Mouse (Mus musculus): ENCODE data around the gene Cuedc1. TPM values are rescaled to one million over a fixed set of nuclear protein-coding genes. Genes with fewer than 3 reads are reported as not detected.

Gene Cuedc1
- polyA plus RNA-seq, 1 experiment from 2014 or later, result 37.8 TPM

- no peak for DNase-seq (ENCODE audit: low spot score)
- H3K36me3 ChIP-seq (replicated peaks; ENCODE audit: control insufficient read depth, insufficient read depth), result peaks cover 8% of the 10 kb centered on the region; the same call in 1 of the 2 replicates
- ATAC-seq (ENCODE audit: low FRiP score), result no peak
- no peak overlapping the region for H3K4me2 ChIP-seq (replicated peaks)
- no peak overlapping the region for H3K4me3 ChIP-seq (replicated peaks; ENCODE audit: low read length)
- no peaks in the 10 kb centered on the region for H3K9me3 ChIP-seq (ENCODE audit: control insufficient read depth, low read length)
- 59% methylated on average over 12 of the region's 12 CpGs for WGBS
- no peaks in the 10 kb centered on the region for H3K27me3 ChIP-seq (ENCODE audit: control insufficient read depth, insufficient read depth, low read length)
- H3K4me1 ChIP-seq (replicated peaks; ENCODE audit: control insufficient read depth, insufficient read depth, low read length), result peaks cover 44% of the 10 kb centered on the region
- peak overlapping the region; percentile 89 for H3K27ac ChIP-seq
- H3K9ac ChIP-seq, result no peak overlapping the region
Measured at GRCm38 (mm10) chr11:88137814-88138425, 40.1 kb downstream of the Cuedc1 start.

GRCm38 (mm10) chr11:88139256-88139861 lies 41.5 kb downstream of the Cuedc1 start:
- WGBS, result 5% methylated on average over 20 of the region's 20 CpGs
- H3K9ac ChIP-seq, result peak overlapping the region; percentile 41
- H3K27me3 ChIP-seq (ENCODE audit: control insufficient read depth, insufficient read depth, low read length), result no peaks in the 10 kb centered on the region
- ATAC-seq (ENCODE audit: low FRiP score) (peak; percentile 74), DNase-seq (ENCODE audit: low spot score) (peak; percentile 70)
- 0 out of 2 replicates have a peak overlapping the region, but pooled peaks have one; percentile 7 for H3K4me3 ChIP-seq (replicated peaks; ENCODE audit: low read length)
- H3K4me2 ChIP-seq (replicated peaks), result peak overlapping the region; percentile 39
- peaks cover 44% of the 10 kb centered on the region for H3K4me1 ChIP-seq (replicated peaks; ENCODE audit: control insufficient read depth, insufficient read depth, low read length)
- H3K27ac ChIP-seq, result peak overlapping the region; percentile 89
- H3K9me3 ChIP-seq (ENCODE audit: control insufficient read depth, low read length), result no peaks in the 10 kb centered on the region
- H3K36me3 ChIP-seq (replicated peaks; ENCODE audit: control insufficient read depth, insufficient read depth), result no peaks in the 10 kb centered on the region

GRCm38 (mm10) chr11:88140066-88141060 lies 42.5 kb downstream of the Cuedc1 start:
- 8% methylated on average over 13 of the region's 13 CpGs for WGBS
- H3K4me3 ChIP-seq (replicated peaks; ENCODE audit: low read length), result no peak overlapping the region
- peak overlapping the region; percentile 39 for H3K4me2 ChIP-seq (replicated peaks)
- no peak for DNase-seq (ENCODE audit: low spot score)
- peak overlapping the region; percentile 89 for H3K27ac ChIP-seq
- no peaks in the 10 kb centered on the region for H3K36me3 ChIP-seq (replicated peaks; ENCODE audit: control insufficient read depth, insufficient read depth)
- no peaks in the 10 kb centered on the region for H3K9me3 ChIP-seq (ENCODE audit: control insufficient read depth, low read length)
- peak; percentile 54; the same call in 1 of the 2 replicates for ATAC-seq (ENCODE audit: low FRiP score)
- H3K27me3 ChIP-seq (ENCODE audit: control insufficient read depth, insufficient read depth, low read length), result no peaks in the 10 kb centered on the region
- H3K9ac ChIP-seq, result peak overlapping the region; percentile 41; the same call in 1 of the 2 replicates
- H3K4me1 ChIP-seq (replicated peaks; ENCODE audit: control insufficient read depth, insufficient read depth, low read length), result peaks cover 44% of the 10 kb centered on the region

GRCm38 (mm10) chr11:88142362-88142761 lies 44.5 kb downstream of the Cuedc1 start:
- no peak for ATAC-seq (ENCODE audit: low FRiP score)
- Histone ChIP-seq H3K36me3 (replicated peaks; ENCODE audit: control insufficient read depth, insufficient read depth) (no peaks in the 10 kb centered on the region), H3K4me2 (replicated peaks) (no peak overlapping the region), H3K4me3 (replicated peaks; ENCODE audit: low read length) (no peak overlapping the region), H3K9ac (no peak overlapping the region), H3K4me1 (replicated peaks; ENCODE audit: control insufficient read depth, insufficient read depth, low read length) (peaks cover 63% of the 10 kb centered on the region), H3K27ac (peak overlapping the region; percentile 38), H3K27me3 (ENCODE audit: control insufficient read depth, insufficient read depth, low read length) (no peaks in the 10 kb centered on the region), H3K9me3 (ENCODE audit: control insufficient read depth, low read length) (no peaks in the 10 kb centered on the region)
- WGBS, result 20% methylated on average over 8 of the region's 8 CpGs
- DNase-seq (ENCODE audit: low spot score), result no peak

GRCm38 (mm10) chr11:88144100-88144499 lies 46.2 kb downstream of the Cuedc1 start:
- Histone ChIP-seq H3K36me3 (replicated peaks; ENCODE audit: control insufficient read depth, insufficient read depth) (no peaks in the 10 kb centered on the region), H3K27ac (no peak overlapping the region), H3K4me2 (replicated peaks) (no peak overlapping the region), H3K4me1 (replicated peaks; ENCODE audit: control insufficient read depth, insufficient read depth, low read length) (peaks cover 54% of the 10 kb centered on the region), H3K27me3 (ENCODE audit: control insufficient read depth, insufficient read depth, low read length) (no peaks in the 10 kb centered on the region), H3K4me3 (replicated peaks; ENCODE audit: low read length) (no peak overlapping the region), H3K9ac (no peak overlapping the region), H3K9me3 (ENCODE audit: control insufficient read depth, low read length) (no peaks in the 10 kb centered on the region)
- 32% methylated on average over 4 of the region's 4 CpGs for WGBS
- no peak for ATAC-seq (ENCODE audit: low FRiP score)
- DNase-seq (ENCODE audit: low spot score), result no peak

GRCm38 (mm10) chr11:88145214-88146006 lies 47.6 kb downstream of the Cuedc1 start:
- Histone ChIP-seq H3K36me3 (replicated peaks; ENCODE audit: control insufficient read depth, insufficient read depth) (no peaks in the 10 kb centered on the region), H3K9me3 (ENCODE audit: control insufficient read depth, low read length) (no peaks in the 10 kb centered on the region), H3K4me1 (replicated peaks; ENCODE audit: control insufficient read depth, insufficient read depth, low read length) (peaks cover 41% of the 10 kb centered on the region), H3K9ac (no peak overlapping the region), H3K27me3 (ENCODE audit: control insufficient read depth, insufficient read depth, low read length) (no peaks in the 10 kb centered on the region), H3K4me3 (replicated peaks; ENCODE audit: low read length) (no peak overlapping the region), H3K27ac (0 out of 2 replicates have a peak overlapping the region, but pooled peaks have one; percentile 20), H3K4me2 (replicated peaks) (no peak overlapping the region)
- WGBS, result 84% methylated on average over 13 of the region's 13 CpGs
- ATAC-seq (ENCODE audit: low FRiP score), result no peak
- no peak for DNase-seq (ENCODE audit: low spot score)

GRCm38 (mm10) chr11:88146264-88147060 lies 48.6 kb downstream of the Cuedc1 start:
- H3K4me2 ChIP-seq (replicated peaks), result no peak overlapping the region
- DNase-seq (ENCODE audit: low spot score) (no peak), ATAC-seq (ENCODE audit: low FRiP score) (no peak)
- no peak overlapping the region for H3K4me3 ChIP-seq (replicated peaks; ENCODE audit: low read length)
- WGBS, result 62% methylated on average over 12 of the region's 12 CpGs
- H3K27ac ChIP-seq, result peak overlapping the region; percentile 38; the same call in 1 of the 2 replicates
- H3K9me3 ChIP-seq (ENCODE audit: control insufficient read depth, low read length), result no peaks in the 10 kb centered on the region
- H3K27me3 ChIP-seq (ENCODE audit: control insufficient read depth, insufficient read depth, low read length), result no peaks in the 10 kb centered on the region
- H3K36me3 ChIP-seq (replicated peaks; ENCODE audit: control insufficient read depth, insufficient read depth), result no peaks in the 10 kb centered on the region
- peaks cover 35% of the 10 kb centered on the region for H3K4me1 ChIP-seq (replicated peaks; ENCODE audit: control insufficient read depth, insufficient read depth, low read length)
- H3K9ac ChIP-seq, result no peak overlapping the region

- no peak overlapping the region for H3K9ac ChIP-seq
- WGBS, result 96% methylated on average over 5 of the region's 5 CpGs
- no peak overlapping the region for H3K27ac ChIP-seq
- H3K9me3 ChIP-seq (ENCODE audit: control insufficient read depth, low read length), result no peaks in the 10 kb centered on the region
- no peaks in the 10 kb centered on the region for H3K36me3 ChIP-seq (replicated peaks; ENCODE audit: control insufficient read depth, insufficient read depth)
- no peak overlapping the region for H3K4me3 ChIP-seq (replicated peaks; ENCODE audit: low read length)
- no peaks in the 10 kb centered on the region for H3K27me3 ChIP-seq (ENCODE audit: control insufficient read depth, insufficient read depth, low read length)
- no peak for ATAC-seq (ENCODE audit: low FRiP score)
- H3K4me2 ChIP-seq (replicated peaks), result no peak overlapping the region
- H3K4me1 ChIP-seq (replicated peaks; ENCODE audit: control insufficient read depth, insufficient read depth, low read length), result peaks cover 38% of the 10 kb centered on the region
- DNase-seq (ENCODE audit: low spot score), result no peak
Measured at GRCm38 (mm10) chr11:88147388-88147787, 49.5 kb downstream of the Cuedc1 start.

Measured in hindbrain, embryonic 14.5 days (tissue).